Mouse (Mus musculus) retina, postnatal 1 day (tissue): ENCODE results near the gene Olfr1364.
A peak's percentile ranks its signal among the peaks of the same experiment; 100 is the strongest.

Experiments used
- DNase-seq: peaks from one replicate; pipeline ENCODE4 v3.0.0-alpha.2; 2012

Olfr1364 gene

GRCm38 (mm10) chr13:21581659-21582058 lies at the start of gene Olfr1364:
Olfr1364 (minus strand) TSS chr13:21581759.
- no peak for DNase-seq

DNA sequence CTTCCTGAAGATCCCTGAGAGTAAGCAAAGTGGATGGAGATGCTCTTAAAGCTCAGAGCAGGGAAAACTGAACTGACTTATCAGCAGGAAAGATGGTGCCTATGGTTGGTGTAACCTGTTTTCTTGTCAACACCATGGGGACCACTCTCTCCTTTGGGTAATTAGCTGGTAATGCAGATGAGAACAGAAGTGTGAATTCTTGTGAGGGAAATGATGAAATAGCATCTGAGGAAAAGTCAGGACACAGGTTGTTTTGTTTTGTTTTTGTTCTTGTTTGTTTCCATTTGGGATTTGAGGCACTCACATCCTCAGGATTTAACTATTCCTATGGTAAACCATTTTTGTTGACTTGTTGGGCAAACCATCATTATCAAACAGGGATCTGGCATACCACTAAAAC lies 32.4 kb upstream of the Olfr1364 start, which contains the start of gene Olfr1362:
Gene Olfr1362, minus strand, starts transcription at position 101 of the 400 bp plus-strand sequence.
- no peak for DNase-seq

DNA sequence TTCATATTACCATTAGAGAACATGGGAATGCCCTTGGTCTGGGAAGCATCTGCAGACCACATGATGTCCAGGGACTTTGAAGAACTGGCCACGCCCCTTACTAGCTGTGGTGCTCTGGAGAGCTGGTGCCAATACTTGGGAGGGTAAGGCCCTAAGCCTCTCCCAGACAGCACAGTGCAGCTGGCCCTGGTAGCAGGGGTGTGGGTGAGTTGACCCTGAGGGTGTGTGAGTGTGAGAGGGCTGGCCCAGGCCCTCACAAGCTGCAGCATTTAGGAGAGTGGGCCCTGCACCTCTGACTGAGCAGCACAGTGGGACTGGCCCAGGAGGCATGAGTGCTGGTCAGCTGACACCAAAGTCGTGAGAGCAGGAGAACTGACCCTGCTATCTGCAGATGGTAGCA lies 10.1 kb upstream of the Olfr1364 start:
- no peak for DNase-seq

DNA sequence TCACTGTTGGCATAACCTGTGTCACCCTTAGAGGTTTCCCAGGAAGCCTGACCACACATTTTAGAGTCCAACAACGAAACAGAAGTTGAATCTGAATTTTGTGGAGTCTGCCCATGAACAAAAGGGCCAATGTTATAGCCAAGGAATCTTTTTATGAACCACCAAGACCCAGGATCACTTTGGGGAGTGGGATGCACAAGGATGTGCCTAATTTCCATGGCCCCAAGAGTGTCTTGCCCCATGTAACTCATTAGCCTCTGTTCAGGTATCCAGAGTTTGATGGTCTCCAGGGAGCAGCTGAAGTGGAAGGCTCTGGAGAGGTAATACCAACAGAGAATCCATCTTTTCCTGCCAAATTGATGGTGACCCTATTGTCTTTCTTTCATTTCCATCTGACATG lies 21.8 kb downstream of the Olfr1364 start, which contains the start of gene Olfr1535:
Gene Olfr1535, minus strand, starts transcription at position 101 of the 400 bp plus-strand sequence.
- DNase-seq: no peak

DNA sequence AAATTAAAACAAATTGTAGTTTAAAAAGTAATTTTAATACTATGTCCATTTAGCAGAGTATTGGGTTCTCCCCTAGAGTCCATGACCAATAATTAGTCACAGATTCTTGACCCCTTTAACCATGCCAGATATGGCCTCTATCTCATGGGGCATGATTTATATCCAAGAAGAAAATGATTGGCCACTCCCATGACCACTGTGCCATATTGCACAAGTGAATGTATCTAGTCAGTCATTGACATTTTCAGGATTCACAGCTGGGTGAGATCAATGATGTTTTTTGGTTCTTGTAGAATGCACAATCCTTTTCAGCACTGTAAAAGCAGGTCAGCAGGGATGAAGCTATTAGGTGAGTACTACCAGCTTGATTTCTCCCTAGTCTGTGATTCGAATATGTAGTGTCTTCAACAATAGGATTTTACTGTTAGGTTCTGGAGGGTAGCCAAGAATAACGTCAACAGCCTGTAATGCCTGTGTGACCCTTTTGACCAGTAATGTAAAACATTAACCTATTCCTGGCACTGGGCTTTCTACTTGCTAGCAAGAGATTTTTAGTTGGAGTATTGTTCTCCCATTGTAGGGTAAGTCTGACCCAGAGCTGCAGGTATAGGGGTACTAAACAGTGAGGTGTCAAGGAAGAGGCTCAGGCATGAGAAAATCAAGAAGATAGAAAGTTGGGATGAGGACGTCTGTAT lies 31.0 kb downstream of the Olfr1364 start:
- DNase-seq: no peak

DNA sequence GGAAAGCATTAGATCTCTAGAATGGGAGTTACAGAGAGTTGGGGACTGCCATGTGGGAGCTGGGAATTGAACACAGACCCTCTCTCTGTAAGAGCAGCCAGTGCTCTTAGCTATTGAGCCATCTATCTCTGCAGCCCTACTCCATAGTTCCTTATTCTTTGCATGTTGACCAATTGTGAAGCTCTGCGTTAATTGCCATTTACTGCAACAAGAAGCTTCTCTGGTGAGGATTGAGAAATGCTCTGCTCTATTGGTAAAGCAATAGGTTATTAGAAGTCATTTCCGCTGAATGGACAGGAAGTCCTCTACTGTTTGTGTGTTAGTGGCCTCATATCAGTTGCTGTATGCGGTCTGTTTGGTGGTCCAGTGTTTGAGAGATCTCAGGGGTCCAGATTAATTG lies 32.1 kb downstream of the Olfr1364 start:
- DNase-seq: no peak

GRCm38 (mm10) chr13:21542708-21543107 lies 38.9 kb downstream of the Olfr1364 start, which contains the start of gene Olfr1366:
Olfr1366 (minus strand) TSS chr13:21542808.
- DNase-seq: no peak

DNA sequence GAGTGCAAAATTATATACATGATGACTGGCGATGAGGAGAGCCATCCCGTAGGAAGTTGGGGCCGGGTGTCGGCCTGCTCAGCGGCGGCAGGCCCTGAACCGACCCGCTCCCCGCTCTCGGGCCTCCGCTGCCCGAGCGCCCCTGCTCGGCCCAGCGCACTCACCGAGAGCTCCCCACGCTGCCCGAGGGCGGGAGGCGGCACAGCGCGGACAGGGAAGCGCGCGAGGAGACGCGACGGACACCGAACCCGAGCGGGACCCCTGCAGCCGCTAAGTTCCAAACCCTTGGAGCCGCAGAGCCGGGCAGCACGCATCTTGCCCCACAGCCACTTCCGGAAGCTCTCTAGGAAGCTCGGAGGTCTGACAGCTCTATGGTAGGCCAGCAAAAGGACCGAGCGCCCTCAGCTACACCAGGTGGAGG lies 50.8 kb downstream of the Olfr1364 start, which contains the start of gene Zkscan8:
Gene Zkscan8, minus strand, starts transcription at position 340 of the 421 bp plus-strand sequence.
- peak; percentile 94 for DNase-seq

GRCm38 (mm10) chr13:21530136-21530535 lies 51.4 kb downstream of the Olfr1364 start:
- DNase-seq: no peak
